Mouse (Mus musculus): ENCODE measurements around the gene Wnt10b. TPM values are rescaled to one million over a fixed set of nuclear protein-coding genes. Genes with fewer than 3 reads are reported as not detected.

The Wnt10b gene
- polyA plus RNA-seq, 1 experiment = 1.4 TPM

- TF ChIP-seq POLR2A (IDR thresholded peaks at IDR 0.05; ENCODE audit: borderline replicate concordance, control insufficient read depth, low read depth, low read length) (no peak), CTCF (IDR thresholded peaks at IDR 0.05; ENCODE audit: control insufficient read depth, insufficient read depth, low read length) (no peak)
- WGBS = 42% methylated on average over 13 of the region's 13 CpGs
- H3K4me3 ChIP-seq (replicated peaks; ENCODE audit: control insufficient read depth, low read depth, low read length) = no peak overlapping the region
- H3K27ac ChIP-seq (ENCODE audit: control insufficient read depth, insufficient read depth, low read depth, low read length, poor library complexity) = no peak overlapping the region
- no peaks in the 10 kb centered on the region for H3K4me1 ChIP-seq (ENCODE audit: control insufficient read depth, insufficient read depth, low read length)
These were observed 2.6 kb upstream of the Wnt10b start for GRCm38 (mm10) chr15:98780573-98780972.

- no peak overlapping the region for H3K4me3 ChIP-seq (replicated peaks; ENCODE audit: control insufficient read depth, low read depth, low read length)
- TF ChIP-seq POLR2A (IDR thresholded peaks at IDR 0.05; ENCODE audit: borderline replicate concordance, control insufficient read depth, low read depth, low read length) (no peak), CTCF (IDR thresholded peaks at IDR 0.05; ENCODE audit: control insufficient read depth, insufficient read depth, low read length) (no peak)
- WGBS = 15% methylated on average over 8 of the region's 8 CpGs
- H3K27ac ChIP-seq (ENCODE audit: control insufficient read depth, insufficient read depth, low read depth, low read length, poor library complexity) = no peak overlapping the region
- no peaks in the 10 kb centered on the region for H3K4me1 ChIP-seq (ENCODE audit: control insufficient read depth, insufficient read depth, low read length)
These were observed 2.1 kb upstream of the Wnt10b start for GRCm38 (mm10) chr15:98780075-98780474.

GRCm38 (mm10) chr15:98778806-98779205 is 856 bp upstream of the Wnt10b start:
- H3K4me3 ChIP-seq (replicated peaks; ENCODE audit: control insufficient read depth, low read depth, low read length) = no peak overlapping the region
- WGBS = 0% methylated on average over 11 of the region's 11 CpGs
- no peak overlapping the region for H3K27ac ChIP-seq (ENCODE audit: control insufficient read depth, insufficient read depth, low read depth, low read length, poor library complexity)
- TF ChIP-seq CTCF (IDR thresholded peaks at IDR 0.05; ENCODE audit: control insufficient read depth, insufficient read depth, low read length) (no peak), POLR2A (IDR thresholded peaks at IDR 0.05; ENCODE audit: borderline replicate concordance, control insufficient read depth, low read depth, low read length) (no peak)
- no peaks in the 10 kb centered on the region for H3K4me1 ChIP-seq (ENCODE audit: control insufficient read depth, insufficient read depth, low read length)

- Histone ChIP-seq H3K4me1 (ENCODE audit: control insufficient read depth, insufficient read depth, low read length) (no peaks in the 10 kb centered on the region), H3K27ac (ENCODE audit: control insufficient read depth, insufficient read depth, low read depth, low read length, poor library complexity) (no peak overlapping the region), H3K4me3 (replicated peaks; ENCODE audit: control insufficient read depth, low read depth, low read length) (no peak overlapping the region)
- 3% methylated on average over 25 of the region's 25 CpGs for WGBS
- TF ChIP-seq CTCF (IDR thresholded peaks at IDR 0.05; ENCODE audit: control insufficient read depth, insufficient read depth, low read length) = no peak
- no peak for TF ChIP-seq POLR2A (IDR thresholded peaks at IDR 0.05; ENCODE audit: borderline replicate concordance, control insufficient read depth, low read depth, low read length)
These were observed 331 bp upstream of the Wnt10b start for GRCm38 (mm10) chr15:98778191-98778770.

GRCm38 (mm10) chr15:98777005-98777616 is 839 bp downstream of the Wnt10b start:
- no peak overlapping the region for H3K4me3 ChIP-seq (replicated peaks; ENCODE audit: control insufficient read depth, low read depth, low read length)
- TF ChIP-seq CTCF (IDR thresholded peaks at IDR 0.05; ENCODE audit: control insufficient read depth, insufficient read depth, low read length) (no peak), POLR2A (IDR thresholded peaks at IDR 0.05; ENCODE audit: borderline replicate concordance, control insufficient read depth, low read depth, low read length) (no peak)
- no peaks in the 10 kb centered on the region; the same call in 1 of the 2 replicates for H3K4me1 ChIP-seq (ENCODE audit: control insufficient read depth, insufficient read depth, low read length)
- H3K27ac ChIP-seq (ENCODE audit: control insufficient read depth, insufficient read depth, low read depth, low read length, poor library complexity) = no peak overlapping the region
- 7% methylated on average over 19 of the region's 19 CpGs for WGBS

- Histone ChIP-seq H3K27ac (ENCODE audit: control insufficient read depth, insufficient read depth, low read depth, low read length, poor library complexity) (peak overlapping the region; percentile 15; the same call in 1 of the 2 replicates), H3K4me1 (ENCODE audit: control insufficient read depth, insufficient read depth, low read length) (no peaks in the 10 kb centered on the region; the same call in 1 of the 2 replicates), H3K4me3 (replicated peaks; ENCODE audit: control insufficient read depth, low read depth, low read length) (no peak overlapping the region)
- TF ChIP-seq POLR2A (IDR thresholded peaks at IDR 0.05; ENCODE audit: borderline replicate concordance, control insufficient read depth, low read depth, low read length) (no peak), CTCF (IDR thresholded peaks at IDR 0.05; ENCODE audit: control insufficient read depth, insufficient read depth, low read length) (peak; percentile 2; the same call in 1 of the 2 replicates)
- WGBS = 5% methylated on average over 62 of the region's 62 CpGs
These were observed 1.5 kb downstream of the Wnt10b start for GRCm38 (mm10) chr15:98776280-98777004.

GRCm38 (mm10) chr15:98775533-98775932 is 2.4 kb downstream of the Wnt10b start:
- no peak overlapping the region for H3K27ac ChIP-seq (ENCODE audit: control insufficient read depth, insufficient read depth, low read depth, low read length, poor library complexity)
- no peaks in the 10 kb centered on the region; the same call in 1 of the 2 replicates for H3K4me1 ChIP-seq (ENCODE audit: control insufficient read depth, insufficient read depth, low read length)
- no peak overlapping the region for H3K4me3 ChIP-seq (replicated peaks; ENCODE audit: control insufficient read depth, low read depth, low read length)
- TF ChIP-seq CTCF (IDR thresholded peaks at IDR 0.05; ENCODE audit: control insufficient read depth, insufficient read depth, low read length) (no peak), POLR2A (IDR thresholded peaks at IDR 0.05; ENCODE audit: borderline replicate concordance, control insufficient read depth, low read depth, low read length) (no peak)
- 31% methylated on average over 5 of the region's 5 CpGs for WGBS

- H3K4me3 ChIP-seq (replicated peaks; ENCODE audit: control insufficient read depth, low read depth, low read length) = no peak overlapping the region
- TF ChIP-seq CTCF (IDR thresholded peaks at IDR 0.05; ENCODE audit: control insufficient read depth, insufficient read depth, low read length) (no peak), POLR2A (IDR thresholded peaks at IDR 0.05; ENCODE audit: borderline replicate concordance, control insufficient read depth, low read depth, low read length) (no peak)
- H3K4me1 ChIP-seq (ENCODE audit: control insufficient read depth, insufficient read depth, low read length) = no peaks in the 10 kb centered on the region; the same call in 1 of the 2 replicates
- 78% methylated on average over 15 of the region's 15 CpGs for WGBS
- no peak overlapping the region for H3K27ac ChIP-seq (ENCODE audit: control insufficient read depth, insufficient read depth, low read depth, low read length, poor library complexity)
These were observed 3.9 kb downstream of the Wnt10b start for GRCm38 (mm10) chr15:98774096-98774495.

Measured in bone marrow, adult 2 months (tissue).